In genomic region chr11:95273661-95274060, GRCm38 (mm10) we compare ENCODE assay signal across 16 mouse cellular contexts. TPM values are rescaled to one million over a fixed set of nuclear protein-coding genes. Genes with fewer than 3 reads are reported as not detected.
"Had no signal": no experiment of that assay in that cellular context is flagged by ENCODE, and none has a peak within 500 bp of the region (broad histone marks: within the 10 kb centered on the region; RNA-seq: fewer than 3 reads in every experiment).

No protein-coding gene starts in this region.

- H3K9ac ChIP-seq: kidney, embryonic 15.5 days; limb, embryonic 13.5 days; liver, embryonic 14.5 days; neural tube, embryonic 12.5 days had no signal

- H3K4me1 ChIP-seq: kidney, embryonic 15.5 days; limb, embryonic 13.5 days; neural tube, embryonic 12.5 days had no signal

- H3K27me3 ChIP-seq: kidney, embryonic 15.5 days; limb, embryonic 13.5 days; neural tube, embryonic 12.5 days had no signal

- H3K4me3 ChIP-seq: kidney, embryonic 15.5 days; limb, embryonic 13.5 days; neural tube, embryonic 12.5 days had no signal

- DNase-seq: kidney, adult 2 months; kidney, postnatal 25 days; left cerebral cortex, postnatal 4 days; lung, postnatal 36 days; midbrain, embryonic 14.5 days; thymus, postnatal 4 days had no signal

- H3K9me3 ChIP-seq: kidney, embryonic 15.5 days; limb, embryonic 13.5 days; neural tube, embryonic 12.5 days had no signal

- H3K27ac ChIP-seq: kidney, embryonic 15.5 days; limb, embryonic 13.5 days; liver, embryonic 14.5 days; neural tube, embryonic 12.5 days had no signal

- H3K4me2 ChIP-seq: kidney, embryonic 15.5 days; limb, embryonic 13.5 days; neural tube, embryonic 12.5 days had no signal

RNA-seq across cellular contexts. Expression of gene Tac4, which starts 12.3 kb away (rescaled TPM):
- total RNA-seq: layer of hippocampus, postnatal 10 days; left cerebral cortex, adult 18-20 months; left cerebral cortex, postnatal 10 days; left cerebral cortex, postnatal 4 days; liver, adult 2 months; neutrophil, adult 5-6 weeks had no signal
- polyA plus RNA-seq: liver, adult 2 months; lung, embryonic 16.5 days; midbrain, embryonic 14.5 days; neural tube, embryonic 12.5 days had no signal
